24 mouse cellular contexts compared by ENCODE assay signal in the genomic region with DNA sequence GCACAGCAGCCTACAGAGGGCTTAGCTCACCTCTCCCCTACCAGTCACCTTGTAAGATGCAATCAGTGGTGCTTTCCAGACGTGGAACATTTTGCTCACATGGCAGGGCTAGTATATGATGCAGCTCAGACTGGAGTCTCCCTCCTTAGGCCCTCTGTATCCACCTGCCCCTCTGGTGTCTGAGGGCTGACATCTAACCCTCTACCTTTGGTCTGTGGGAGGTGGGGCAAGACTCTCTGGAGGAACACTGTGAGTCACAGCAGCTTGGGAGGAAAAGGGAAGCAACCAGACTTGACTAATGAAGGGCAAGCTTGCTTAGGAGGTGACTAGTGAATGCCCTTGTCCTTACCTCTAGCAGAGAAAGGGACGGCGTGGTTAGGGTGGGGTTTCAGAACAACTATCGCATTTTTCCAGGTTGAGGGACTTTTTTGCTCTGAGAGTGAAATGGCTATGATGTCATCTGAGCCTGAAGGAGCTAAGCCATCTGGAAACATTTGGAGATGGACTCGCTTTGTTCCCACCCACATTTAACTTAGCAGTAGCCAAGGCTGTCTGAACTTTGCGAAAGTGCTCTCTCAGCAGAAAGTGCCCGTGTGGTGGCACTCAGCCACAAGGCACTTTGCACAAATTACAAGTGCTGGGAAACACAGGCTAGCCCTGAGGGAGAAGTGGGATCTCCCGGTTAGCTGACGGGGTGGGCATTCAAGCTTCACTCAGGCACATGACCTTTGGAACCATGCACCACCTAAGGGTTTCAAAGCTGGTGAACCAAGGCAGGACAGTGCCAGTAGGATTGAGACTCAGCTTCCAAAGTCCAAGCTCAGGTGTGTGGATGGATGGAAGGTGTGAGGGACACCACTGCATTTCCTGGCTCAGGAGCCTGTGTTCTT. TPM values are rescaled to one million over a fixed set of nuclear protein-coding genes. Genes with fewer than 3 reads are reported as not detected.
DNase-seq lines count a peak whose midpoint lies in the region; ATAC-seq and TF ChIP-seq lines count a peak whose summit lies in the region.
"Had no signal": no experiment of that assay in that cellular context is flagged by ENCODE, and none has a peak within 500 bp of the region (broad histone marks: within the 10 kb centered on the region; RNA-seq: fewer than 3 reads in every experiment).

No protein-coding gene starts in this region.

- H3K36me3 ChIP-seq in forebrain, embryonic 13.5 days (ENCODE audit: poor library complexity, severe bottlenecking): no peaks in the 10 kb centered on the region
- no peaks in the 10 kb centered on the region for H3K36me3 ChIP-seq in forebrain, embryonic 10.5 days (replicated peaks)
- no peaks in the 10 kb centered on the region for H3K36me3 ChIP-seq in kidney, embryonic 15.5 days
- H3K36me3 ChIP-seq in thymus, adult 2 months (ENCODE audit: control insufficient read depth, insufficient read depth, low read length): no peaks in the 10 kb centered on the region
- H3K36me3 ChIP-seq: forebrain, embryonic 12.5 days; heart, embryonic 10.5 days; hindbrain, embryonic 12.5 days; liver, embryonic 12.5 days; stomach, embryonic 15.5 days had no signal

- no peak for DNase-seq in forebrain, embryonic 10.5 days (ENCODE audit: extremely low spot score, low spot score)
- peak; percentile 34 for DNase-seq in right cerebral cortex, adult 18-20 months
- no peak for DNase-seq in right cerebral cortex, postnatal 25 days
- no peak for DNase-seq in layer of hippocampus, adult 8-10 months (ENCODE audit: low spot score in 2 of 2)
- no peak for DNase-seq in thymus, adult 2 months
- DNase-seq in T-cell, adult 2 months (ENCODE audit: low spot score): no peak
- DNase-seq: adrenal gland, adult 2 months; cerebellum, postnatal 10 days; embryo, embryonic 11 days; lung, adult 2 months; midbrain, embryonic 14.5 days; thymus, adult 18-20 months had no signal

- H3K4me3 ChIP-seq in forebrain, embryonic 13.5 days: no peak overlapping the region
- no peak overlapping the region for H3K4me3 ChIP-seq in forebrain, embryonic 10.5 days
- H3K4me3 ChIP-seq in kidney, embryonic 15.5 days (replicated peaks): no peak overlapping the region
- H3K4me3 ChIP-seq in thymus, adult 2 months (ENCODE audit: control insufficient read depth, insufficient read depth, low read length): no peak overlapping the region
- H3K4me3 ChIP-seq: forebrain, embryonic 12.5 days; heart, embryonic 10.5 days; hindbrain, embryonic 12.5 days; layer of hippocampus, adult 2 months; left cerebral cortex, adult 2 months; liver, embryonic 12.5 days; megakaryocyte, embryonic 14.5 days; stomach, embryonic 15.5 days had no signal

- no peak overlapping the region for H3K4me2 ChIP-seq in forebrain, embryonic 13.5 days
- H3K4me2 ChIP-seq in kidney, embryonic 15.5 days: no peak overlapping the region
- H3K4me2 ChIP-seq: forebrain, embryonic 12.5 days; hindbrain, embryonic 12.5 days; liver, embryonic 12.5 days; stomach, embryonic 15.5 days had no signal

- TF ChIP-seq POLR2A in thymus, adult 2 months (IDR thresholded peaks at IDR 0.05; ENCODE audit: control insufficient read depth, extremely low read depth, insufficient read depth, low read length, poor library complexity): no peak

- TF ChIP-seq CTCF in thymus, adult 2 months (IDR thresholded peaks at IDR 0.05; ENCODE audit: borderline replicate concordance, control insufficient read depth, extremely low read depth, insufficient read depth, low read length, poor library complexity): no peak

- no peak overlapping the region for H3K9ac ChIP-seq in forebrain, embryonic 13.5 days
- no peak overlapping the region for H3K9ac ChIP-seq in kidney, embryonic 15.5 days
- H3K9ac ChIP-seq: forebrain, embryonic 12.5 days; hindbrain, embryonic 12.5 days; liver, embryonic 12.5 days; stomach, embryonic 15.5 days had no signal

- ATAC-seq in forebrain, embryonic 13.5 days: 0 out of 2 replicates have a peak, but pooled peaks have one; percentile 19
- ATAC-seq in kidney, embryonic 15.5 days (replicated peaks; ENCODE audit: low FRiP score): peak; percentile 69
- ATAC-seq: inflammation-experienced regulatory T-cells, adult 6 months; liver, embryonic 12.5 days had no signal

- H3K27me3 ChIP-seq in forebrain, embryonic 13.5 days: no peaks in the 10 kb centered on the region
- H3K27me3 ChIP-seq in forebrain, embryonic 10.5 days (ENCODE audit: poor library complexity, severe bottlenecking): no peaks in the 10 kb centered on the region
- no peaks in the 10 kb centered on the region for H3K27me3 ChIP-seq in kidney, embryonic 15.5 days
- H3K27me3 ChIP-seq in thymus, adult 2 months (ENCODE audit: control insufficient read depth, insufficient read depth, low read length): no peaks in the 10 kb centered on the region
- H3K27me3 ChIP-seq: forebrain, embryonic 12.5 days; hindbrain, embryonic 12.5 days; liver, embryonic 12.5 days; megakaryocyte, embryonic 14.5 days; stomach, embryonic 15.5 days had no signal

- no peak overlapping the region for H3K27ac ChIP-seq in forebrain, embryonic 13.5 days
- no peak overlapping the region for H3K27ac ChIP-seq in forebrain, embryonic 10.5 days
- H3K27ac ChIP-seq in kidney, embryonic 15.5 days: no peak overlapping the region
- no peak overlapping the region for H3K27ac ChIP-seq in thymus, adult 2 months (ENCODE audit: control insufficient read depth, insufficient read depth, low read length)
- H3K27ac ChIP-seq: forebrain, embryonic 12.5 days; heart, embryonic 10.5 days; hindbrain, embryonic 12.5 days; layer of hippocampus, adult 2 months; left cerebral cortex, adult 2 months; liver, embryonic 12.5 days; stomach, embryonic 15.5 days had no signal

- WGBS in forebrain, embryonic 13.5 days: 72% methylated on average over 9 of the region's 9 CpGs
- 78% methylated on average over 9 of the region's 9 CpGs for WGBS in forebrain, embryonic 10.5 days
- 69% methylated on average over 9 of the region's 9 CpGs for WGBS in kidney, embryonic 15.5 days
- WGBS in thymus, adult 2 months: 84% methylated on average over 9 of the region's 9 CpGs

- H3K9me3 ChIP-seq in forebrain, embryonic 13.5 days (replicated peaks): no peaks in the 10 kb centered on the region
- no peaks in the 10 kb centered on the region for H3K9me3 ChIP-seq in forebrain, embryonic 10.5 days
- H3K9me3 ChIP-seq in kidney, embryonic 15.5 days (replicated peaks): no peaks in the 10 kb centered on the region
- H3K9me3 ChIP-seq: forebrain, embryonic 12.5 days; heart, embryonic 10.5 days; hindbrain, embryonic 12.5 days; liver, embryonic 12.5 days; megakaryocyte, embryonic 14.5 days; stomach, embryonic 15.5 days had no signal

- 0 out of 2 replicates have a peak, but pooled peaks cover 7% of the 10 kb centered on the region for H3K4me1 ChIP-seq in forebrain, embryonic 13.5 days
- H3K4me1 ChIP-seq in forebrain, embryonic 10.5 days: no peaks in the 10 kb centered on the region
- no peaks in the 10 kb centered on the region for H3K4me1 ChIP-seq in kidney, embryonic 15.5 days
- no peaks in the 10 kb centered on the region for H3K4me1 ChIP-seq in thymus, adult 2 months (replicated peaks; ENCODE audit: control insufficient read depth, insufficient read depth, low read length)
- H3K4me1 ChIP-seq: forebrain, embryonic 12.5 days; heart, embryonic 10.5 days; hindbrain, embryonic 12.5 days; liver, embryonic 12.5 days; megakaryocyte, embryonic 14.5 days; stomach, embryonic 15.5 days had no signal

RNA-seq across cellular contexts. Expression of a gene that starts 41.2 kb away (rescaled TPM):
- polyA plus RNA-seq in forebrain, embryonic 13.5 days (2015; fragmentation: Nextera tagmentation; extraction: Ambion mirVana): 1.2 and 1.7 TPM in 2 replicates
- polyA plus RNA-seq in forebrain, embryonic 10.5 days (2016; fragmentation: Nextera tagmentation; extraction: Ambion mirVana): 0.06 and 0.24 TPM in 2 replicates
- polyA plus RNA-seq in kidney, embryonic 15.5 days (2015; fragmentation: Nextera tagmentation; extraction: Ambion mirVana): 0.67 and 0.81 TPM in 2 replicates
- total RNA-seq in layer of hippocampus, adult 8-10 months (2022): 10 to 100 TPM; 50.8 to 58.6 (median 55.0) TPM
- 0.19 and 0.26 TPM in 2 replicates for polyA plus RNA-seq in thymus, adult 2 months (2012; rRNA removed)
- total RNA-seq: gastrocnemius, adult 18-20 months had no signal
- polyA plus RNA-seq: inflammation-experienced regulatory T-cells, adult 6 months had no signal
